Mouse (Mus musculus) intestine, embryonic 16.5 days (tissue): ENCODE results near the gene Flii. TPM values are rescaled to one million over a fixed set of nuclear protein-coding genes. Genes with fewer than 3 reads are reported as not detected.
A peak's percentile ranks its signal among the peaks of the same experiment; 100 is the strongest.

ENCODE experiments used
- ATAC-seq: fragments of 200-750 bp; cut with Nextera tagmentation; 2 replicates; pipeline ENCODE4 v1.8.0; 2017; ENCODE audit warnings: moderate TSS enrichment, moderate library complexity
- H3K27ac ChIP-seq: fragments of 300-500 bp; sonication (generic); 2 replicates; pipeline ENCODE4 v1.5.1; 2014; ENCODE audit warnings: mild to moderate bottlenecking, low read length
- H3K27me3 ChIP-seq: fragments of 300-500 bp; sonication (generic); replicated peaks from 2 replicates; pipeline ENCODE4 v1.6.1; 2014; ENCODE audit warnings: low read length, control low read depth, mixed read lengths; ENCODE audit not compliant: control insufficient read depth, insufficient read depth
- H3K36me3 ChIP-seq: fragments of 300-500 bp; sonication (generic); 2 replicates; pipeline ENCODE4 v1.6.1; 2014; ENCODE audit warnings: low read length, control low read depth; ENCODE audit not compliant: control insufficient read depth, insufficient read depth
- H3K4me1 ChIP-seq: fragments of 300-500 bp; sonication (generic); 2 replicates; pipeline ENCODE4 v1.6.1; 2014; ENCODE audit warnings: low read length, control low read depth, mixed read lengths; ENCODE audit not compliant: control insufficient read depth, insufficient read depth
- H3K4me2 ChIP-seq: fragments of 300-500 bp; sonication (generic); 2 replicates; pipeline ENCODE4 v1.6.1; 2014; ENCODE audit warnings: low read depth, low read length, control low read depth
- H3K4me3 ChIP-seq: fragments of 300-500 bp; sonication (generic); 2 replicates; pipeline ENCODE4 v1.5.1; 2014; ENCODE audit warnings: mild to moderate bottlenecking, low read length
- H3K9ac ChIP-seq: fragments of 300-500 bp; sonication (generic); 2 replicates; pipeline ENCODE4 v1.6.1; 2014; ENCODE audit warnings: low read depth, low read length
- H3K9me3 ChIP-seq: fragments of 300-500 bp; sonication (generic); 2 replicates; pipeline ENCODE4 v1.6.1; 2016; ENCODE audit warnings: low read length, control low read depth; ENCODE audit not compliant: control insufficient read depth
- WGBS: fragments of 180-500 bp; shearing (Covaris S2); extraction: QIAGEN DNeasy Blood & Tissue Kit; methylation state at CpG from one replicate; pipeline ENCODE4 v1.1.7; 2014; 5-methylcytosine and 5-hydroxymethylcytosine counted together
- polyA plus RNA-seq: library from polyadenylated mRNA; unstranded; fragments of >200 nt; fragmentation: Nextera tagmentation; extraction: Ambion mirVana; gene quantifications from 2 replicates; pipeline ENCODE4 v1.2.1, GENCODE M21; 2015

Flii gene
- polyA plus RNA-seq, 1 experiment from 2014 or later: 81.3 TPM

DNA sequence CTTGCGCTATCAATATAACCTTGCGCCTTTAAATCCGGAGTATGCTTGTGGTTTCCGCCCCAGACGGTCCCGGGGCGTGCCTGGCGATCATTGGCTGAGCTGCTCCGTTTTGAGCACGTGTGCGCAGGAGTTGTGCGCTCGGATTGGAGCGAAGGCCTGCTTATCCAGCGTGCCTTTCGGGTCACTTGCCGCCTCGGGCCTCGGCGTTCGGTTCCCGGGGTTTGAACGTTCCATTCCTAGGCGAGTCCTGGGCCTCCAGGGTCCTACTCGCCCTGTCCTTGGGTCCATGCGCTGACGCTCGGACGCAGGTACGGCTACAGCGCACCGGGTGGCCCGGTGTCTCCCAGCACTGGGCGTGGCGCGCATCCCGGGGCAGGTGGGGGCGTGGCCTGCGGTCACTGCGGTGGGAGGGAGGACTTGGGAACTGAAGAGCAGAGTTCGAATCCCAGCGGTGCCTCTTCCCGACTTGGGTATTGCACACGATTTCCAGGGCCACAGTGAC, 1.2 kb upstream of the Flii start, which contains the start of gene Mief2:
Mief2 (plus strand) TSS at position 139 of the 502 bp plus-strand sequence.
- H3K4me1 ChIP-seq: peaks cover 22% of the 10 kb centered on the region
- H3K27ac ChIP-seq: peak within 1 kb of the TSS; percentile 91
- peak within 1 kb of the TSS; percentile 91 for H3K4me3 ChIP-seq
- H3K36me3 ChIP-seq: peaks cover 10% of the 10 kb centered on the region
- ATAC-seq: peak; percentile 92
- H3K9ac ChIP-seq: peak within 1 kb of the TSS; percentile 89
- no peaks in the 10 kb centered on the region for H3K27me3 ChIP-seq
- peak within 1 kb of the TSS; percentile 67 for H3K4me2 ChIP-seq
- no peaks in the 10 kb centered on the region for H3K9me3 ChIP-seq
- under 1% methylated on average over 44 of the region's 44 CpGs for WGBS

DNA sequence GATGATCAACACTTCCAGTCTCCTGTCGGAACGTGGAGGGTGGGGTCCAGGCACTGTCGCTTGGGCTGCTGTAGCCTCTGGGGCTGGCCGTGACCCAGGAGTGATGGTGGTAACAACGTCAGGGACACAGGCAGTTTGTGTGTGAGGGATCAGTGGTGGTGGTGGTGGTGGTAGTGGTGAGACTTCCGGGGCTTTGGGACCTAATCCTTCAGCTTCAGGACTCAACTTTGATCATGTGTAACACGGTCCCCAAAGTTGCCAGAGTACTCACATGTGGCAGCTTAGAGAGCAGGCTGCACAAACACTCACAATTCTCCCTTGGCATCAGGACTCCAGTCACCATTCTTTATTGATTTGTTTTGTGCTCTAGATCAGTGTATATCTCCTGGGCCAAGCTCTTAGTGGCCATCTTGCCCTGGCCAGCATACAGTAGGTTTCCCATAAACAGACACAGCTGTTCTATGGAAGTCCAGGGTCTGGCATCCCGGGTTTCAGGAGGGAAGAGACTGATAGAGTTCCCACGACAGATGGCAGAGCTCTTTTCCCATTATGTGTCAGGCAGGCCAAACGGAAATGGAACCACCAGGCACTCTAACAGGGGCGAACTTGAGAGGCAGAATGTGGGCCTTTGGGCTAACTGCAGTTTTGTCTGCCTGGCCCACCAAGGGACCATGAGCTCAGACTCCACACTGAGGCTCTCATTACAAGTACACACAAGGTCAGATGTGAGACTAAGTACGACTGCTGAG, 503 bp upstream of the Flii start:
- WGBS: 5% methylated on average over 12 of the region's 12 CpGs

DNA sequence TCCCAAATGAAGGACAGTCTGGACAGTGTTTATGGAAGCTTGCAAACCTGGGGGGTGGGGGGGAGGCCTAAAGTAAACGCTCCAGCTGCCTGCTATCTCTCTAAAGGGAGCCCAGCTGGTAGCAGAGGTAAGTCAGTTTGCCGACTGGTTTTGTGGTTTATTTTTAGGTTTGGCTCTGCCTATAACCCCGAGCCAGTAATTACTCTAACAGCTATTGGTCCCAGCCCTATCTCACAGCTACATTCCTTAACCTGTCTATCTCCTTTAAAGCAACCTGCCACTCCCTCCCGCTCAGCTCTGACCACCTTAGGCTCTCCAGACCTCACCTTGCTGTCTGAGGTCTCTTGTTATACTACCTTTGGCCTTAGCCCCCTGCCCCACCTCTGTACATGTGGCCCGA, 7.8 kb downstream of the Flii start:
- Histone ChIP-seq H3K27me3 (no peaks in the 10 kb centered on the region), H3K9ac (no peak overlapping the region), H3K27ac (no peak overlapping the region), H3K4me2 (no peak overlapping the region), H3K9me3 (no peaks in the 10 kb centered on the region), H3K4me3 (no peak overlapping the region), H3K36me3 (peaks cover 45% of the 10 kb centered on the region), H3K4me1 (no peaks in the 10 kb centered on the region)
- ATAC-seq: no peak
- WGBS: 46% methylated on average over 5 of the region's 5 CpGs

More for the DNA sequence above, 503 bp upstream of the Flii start:
- Histone ChIP-seq H3K9me3 (no peaks in the 10 kb centered on the region), H3K4me1 (peaks cover 22% of the 10 kb centered on the region), H3K27ac (peak overlapping the region; percentile 91), H3K4me2 (peak overlapping the region; percentile 67), H3K36me3 (peaks cover 13% of the 10 kb centered on the region), H3K4me3 (peak overlapping the region; percentile 91), H3K9ac (peak overlapping the region; percentile 89), H3K27me3 (no peaks in the 10 kb centered on the region)
- ATAC-seq: peak; percentile 9; the same call in 1 of the 2 replicates

DNA sequence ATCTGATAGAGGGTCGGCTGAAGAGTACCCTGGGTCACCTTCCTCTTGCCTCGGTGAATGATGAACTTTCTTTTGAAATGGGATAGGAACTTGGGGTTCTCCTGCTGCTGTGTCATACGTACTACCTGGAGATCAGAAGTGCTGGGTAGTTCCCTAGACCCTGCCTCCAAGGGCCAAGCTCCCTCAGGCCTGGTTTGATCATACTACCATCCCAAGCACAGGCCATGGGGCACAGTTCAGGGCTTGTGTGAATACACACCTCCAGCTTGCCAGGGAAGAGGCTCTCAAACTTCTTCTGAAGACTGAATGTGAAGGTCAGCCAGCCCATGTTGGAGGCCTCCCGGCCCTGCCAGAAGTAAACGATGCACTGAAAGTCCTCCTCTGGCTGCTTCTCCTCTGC, 11.2 kb downstream of the Flii start:
- Histone ChIP-seq H3K4me1 (no peaks in the 10 kb centered on the region), H3K4me3 (no peak overlapping the region), H3K36me3 (peaks cover 42% of the 10 kb centered on the region), H3K9ac (no peak overlapping the region), H3K27me3 (no peaks in the 10 kb centered on the region), H3K27ac (no peak overlapping the region), H3K4me2 (no peak overlapping the region), H3K9me3 (no peaks in the 10 kb centered on the region)
- ATAC-seq: no peak
- WGBS: 87% methylated on average over 5 of the region's 5 CpGs

DNA sequence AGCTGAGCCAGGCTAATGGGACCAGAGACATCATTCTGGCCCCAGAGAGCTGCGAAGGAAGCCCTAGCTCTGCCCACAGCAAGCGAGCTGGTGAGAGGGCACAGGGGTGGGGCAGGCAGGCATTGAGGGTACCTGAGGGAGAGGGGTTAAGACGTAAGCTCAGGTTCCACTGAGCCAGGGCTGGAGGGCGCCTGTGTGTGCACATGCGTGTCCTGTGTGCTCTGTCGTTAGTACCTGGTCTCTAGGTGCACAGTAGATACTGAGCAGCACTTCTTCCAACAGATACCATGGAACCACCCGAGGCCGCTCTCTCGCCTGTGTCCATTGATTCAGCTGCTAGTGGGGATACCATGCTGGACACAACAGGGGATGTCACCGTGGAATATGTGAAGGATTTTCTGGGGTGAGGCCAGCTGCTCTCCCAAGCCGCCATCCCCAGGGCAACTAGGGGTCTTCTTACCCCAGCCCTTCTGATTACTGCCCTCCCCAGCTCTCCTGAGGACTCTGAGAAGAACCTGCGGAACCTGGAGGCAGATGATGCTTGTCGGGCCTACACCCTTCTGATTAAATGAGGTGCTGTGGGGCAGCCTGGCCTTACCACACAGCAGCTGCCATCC, 14.3 kb downstream of the Flii start:
- H3K9ac ChIP-seq: no peak overlapping the region
- no peak overlapping the region for H3K27ac ChIP-seq
- no peaks in the 10 kb centered on the region for H3K4me1 ChIP-seq
- H3K9me3 ChIP-seq: no peaks in the 10 kb centered on the region
- no peak for ATAC-seq
- 93% methylated on average over 13 of the region's 13 CpGs for WGBS
- H3K36me3 ChIP-seq: peaks cover 43% of the 10 kb centered on the region
- H3K4me2 ChIP-seq: no peak overlapping the region
- H3K4me3 ChIP-seq: no peak overlapping the region
- H3K27me3 ChIP-seq: no peaks in the 10 kb centered on the region

DNA sequence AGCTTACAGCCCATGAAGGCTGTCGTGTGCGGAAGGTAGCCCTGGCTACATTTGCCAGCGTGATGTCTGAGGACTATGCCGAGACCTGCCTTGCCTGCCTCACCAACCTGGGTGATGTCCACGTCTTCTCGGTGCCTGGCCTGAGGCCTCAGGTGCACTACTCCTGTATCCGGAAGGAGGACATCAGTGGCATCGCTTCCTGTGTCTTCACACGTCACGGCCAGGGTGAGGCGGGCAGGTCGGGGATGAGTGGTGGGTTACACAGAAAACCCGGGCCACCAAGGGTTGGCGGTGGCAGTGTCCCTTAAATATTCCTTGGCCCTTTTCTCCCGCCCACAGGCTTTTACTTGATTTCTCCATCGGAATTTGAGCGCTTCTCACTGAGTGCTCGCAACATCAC, 15.0 kb downstream of the Flii start:
- Histone ChIP-seq H3K27me3 (no peaks in the 10 kb centered on the region), H3K4me3 (no peak overlapping the region), H3K9ac (no peak overlapping the region), H3K4me1 (no peaks in the 10 kb centered on the region), H3K4me2 (no peak overlapping the region), H3K36me3 (peaks cover 46% of the 10 kb centered on the region), H3K9me3 (no peaks in the 10 kb centered on the region), H3K27ac (no peak overlapping the region)
- WGBS: 92% methylated on average over 18 of the region's 18 CpGs
- no peak for ATAC-seq

DNA sequence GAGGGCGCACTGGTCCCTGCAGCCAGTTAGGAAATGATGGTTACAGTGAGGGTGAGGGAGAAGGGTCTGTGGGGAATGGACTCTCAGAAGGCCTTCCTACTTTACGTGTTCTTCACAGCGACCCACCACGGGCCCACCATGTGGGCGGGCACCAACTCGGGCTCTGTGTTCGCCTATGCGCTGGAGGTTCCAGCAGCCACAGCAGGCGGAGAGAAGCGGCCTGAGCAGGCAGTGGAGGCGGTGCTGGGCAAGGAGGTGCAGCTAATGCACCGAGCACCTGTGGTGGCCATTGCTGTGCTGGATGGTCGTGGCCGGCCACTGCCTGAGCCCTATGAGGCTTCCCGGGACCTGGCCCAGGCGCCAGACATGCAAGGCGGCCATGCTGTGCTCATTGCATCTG, 15.8 kb downstream of the Flii start:
- no peak for ATAC-seq
- peaks cover 43% of the 10 kb centered on the region for H3K36me3 ChIP-seq

DNA sequence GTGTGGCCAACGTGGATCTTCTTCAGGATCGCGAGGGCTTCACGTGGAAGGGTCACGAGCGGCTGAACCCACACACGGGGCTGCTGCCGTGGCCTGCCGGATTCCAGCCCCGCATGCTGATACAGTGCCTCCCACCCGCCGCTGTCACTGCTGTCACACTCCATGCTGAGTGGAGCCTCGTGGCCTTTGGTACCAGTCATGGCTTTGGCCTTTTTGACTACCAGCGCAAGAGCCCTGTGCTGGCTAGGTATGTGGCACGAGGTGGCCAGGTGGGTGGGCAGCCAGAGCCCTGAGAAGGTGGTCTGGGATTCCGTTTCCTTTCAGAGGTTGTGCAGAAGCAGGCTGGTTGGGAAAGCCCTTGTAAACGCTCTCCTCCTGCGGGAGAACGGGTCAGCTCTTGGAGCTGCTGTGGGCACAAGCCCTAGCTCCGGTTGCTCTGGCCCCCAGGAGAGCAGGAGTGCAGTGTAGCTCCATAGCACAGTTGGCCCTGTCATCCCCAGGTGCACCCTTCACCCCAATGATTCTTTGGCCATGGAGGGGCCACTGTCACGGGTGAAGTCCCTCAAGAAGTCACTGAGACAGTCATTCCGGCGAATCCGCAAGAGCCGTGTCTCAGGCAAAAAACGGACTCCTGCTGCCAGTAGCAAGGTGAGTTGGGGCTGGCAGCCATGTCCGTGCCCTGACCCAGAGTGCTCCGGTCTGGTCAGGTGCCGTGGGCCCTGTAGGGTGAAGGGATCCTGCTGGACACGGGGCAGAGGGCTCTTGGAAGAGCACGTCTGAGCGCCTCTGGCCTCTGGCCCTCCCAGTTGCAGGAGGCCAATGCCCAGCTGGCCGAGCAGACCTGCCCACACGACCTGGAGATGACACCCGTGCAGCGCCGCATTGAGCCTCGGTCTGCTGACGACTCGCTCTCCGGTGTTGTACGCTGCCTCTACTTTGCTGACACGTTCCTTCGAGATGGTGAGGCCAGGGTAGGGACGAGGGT, 17.3 kb downstream of the Flii start:
- no peak overlapping the region for H3K9ac ChIP-seq
- no peaks in the 10 kb centered on the region for H3K4me1 ChIP-seq
- ATAC-seq: no peak
- H3K27ac ChIP-seq: no peak overlapping the region
- no peaks in the 10 kb centered on the region for H3K9me3 ChIP-seq
- no peak overlapping the region for H3K4me2 ChIP-seq
- WGBS: 94% methylated on average over 45 of the region's 45 CpGs
- H3K36me3 ChIP-seq: peaks cover 40% of the 10 kb centered on the region
- no peak overlapping the region for H3K4me3 ChIP-seq
- H3K27me3 ChIP-seq: no peaks in the 10 kb centered on the region

More for the DNA sequence above, 15.8 kb downstream of the Flii start:
- H3K9me3 ChIP-seq: no peaks in the 10 kb centered on the region
- H3K9ac ChIP-seq: no peak overlapping the region
- H3K27ac ChIP-seq: no peak overlapping the region
- 92% methylated on average over 17 of the region's 17 CpGs for WGBS
- H3K4me1 ChIP-seq: no peaks in the 10 kb centered on the region
- H3K4me3 ChIP-seq: no peak overlapping the region
- H3K4me2 ChIP-seq: no peak overlapping the region
- no peaks in the 10 kb centered on the region for H3K27me3 ChIP-seq

DNA sequence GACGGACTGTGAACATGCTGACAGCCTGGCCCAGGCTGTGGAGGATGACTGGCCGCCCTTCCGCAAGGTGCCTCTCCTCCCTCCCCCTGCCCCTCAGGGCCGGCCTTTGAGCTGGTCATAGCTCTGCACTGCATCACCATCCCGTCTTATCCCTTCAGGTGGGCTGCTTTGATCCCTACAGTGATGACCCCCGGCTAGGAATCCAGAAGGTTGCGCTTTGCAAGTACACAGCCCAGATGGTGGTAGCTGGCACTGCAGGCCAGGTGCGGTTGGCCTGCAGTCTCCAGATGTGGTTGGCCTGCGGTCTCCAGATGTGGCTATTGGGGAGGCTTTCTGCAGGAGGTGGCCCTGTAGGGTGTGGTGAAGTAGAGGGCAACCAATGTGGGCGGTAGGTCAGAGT, 18.4 kb downstream of the Flii start:
- H3K9ac ChIP-seq: no peak overlapping the region
- H3K9me3 ChIP-seq: no peaks in the 10 kb centered on the region
- no peak for ATAC-seq
- 90% methylated on average over 10 of the region's 10 CpGs for WGBS
- no peaks in the 10 kb centered on the region for H3K27me3 ChIP-seq
- peaks cover 37% of the 10 kb centered on the region for H3K36me3 ChIP-seq
- H3K4me3 ChIP-seq: no peak overlapping the region
- H3K4me2 ChIP-seq: no peak overlapping the region
- no peak overlapping the region for H3K27ac ChIP-seq
- H3K4me1 ChIP-seq: no peaks in the 10 kb centered on the region
